Mouse (Mus musculus) bone marrow, adult 2 months (tissue): ENCODE results near the gene Ccdc172.

Experiments used
- CTCF ChIP-seq: fragments of 200-500 bp; IDR thresholded peaks from 2 replicates; pipeline ENCODE4 v1.5.1; 2011; ENCODE audit warnings: low read length, control low read depth; ENCODE audit not compliant: control insufficient read depth, insufficient read depth
- POLR2A ChIP-seq: fragments of 200-500 bp; IDR thresholded peaks from 2 replicates; pipeline ENCODE4 v1.6.1; 2011; ENCODE audit warnings: low read depth, mild to moderate bottlenecking, control low read depth, low read length, borderline replicate concordance; ENCODE audit not compliant: control insufficient read depth

GRCm38 (mm10) chr19:58486686-58487085 lies 25.1 kb upstream of the Ccdc172 start:
- TF ChIP-seq POLR2A (no peak), CTCF (no peak)
